Mouse (Mus musculus): Measurements from ENCODE around the gene Stard10.

GRCm38 (mm10) chr7:101301881-101302456 lies 14.9 kb upstream of the Stard10 start, which contains the start of gene Atg16l2:
- no peak for TF ChIP-seq POLR2A (IDR thresholded peaks at IDR 0.05; ENCODE audit: control insufficient read depth, low read depth, low read length)
- TF ChIP-seq CTCF (IDR thresholded peaks at IDR 0.05; ENCODE audit: control insufficient read depth, insufficient read depth, insufficient replicate concordance, low read depth, low read length): no peak
